Mouse (Mus musculus) MEL (cell line): ENCODE data around the gene Ube2z. TPM values are rescaled to one million over a fixed set of nuclear protein-coding genes. Genes with fewer than 3 reads are reported as not detected.
A peak's percentile ranks its signal among the peaks of the same experiment; 100 is the strongest.
"Not testable (repeated sequence)": the region's sequence is repeated elsewhere in the genome, so short reads cannot be mapped to it uniquely, and the experiment has no call there.

ENCODE experiments used
- DNase-seq: peaks from one replicate; pipeline ENCODE4 v3.0.0; 2011; ENCODE audit warnings: low read depth, low spot score
- H3K27ac ChIP-seq: 2 replicates; pipeline ENCODE4 v1.5.1; 2012; ENCODE audit warnings: low read depth, mild to moderate bottlenecking, control low read depth, low read length, moderate library complexity; ENCODE audit not compliant: control insufficient read depth
- H3K27me3 ChIP-seq, 2 experiments: fragments of 150-350 bp in 1 of 2; sonication (generic) in 1 of 2; 2 replicates each; pipeline ENCODE4 v1.6.1; 2012; ENCODE audit warnings: low read length in 2 of 2, mild to moderate bottlenecking in 2 of 2, improper control_type of control experiment in 1 of 2, moderate library complexity in 1 of 2; ENCODE audit not compliant: insufficient read depth in 2 of 2, control insufficient read depth in 1 of 2
- H3K36me3 ChIP-seq, 2 experiments: 2 replicates each; pipeline ENCODE4 v1.6.1; 2012 to 2014; ENCODE audit warnings: low read length in 2 of 2, improper control_type of control experiment in 1 of 2, inconsistent platforms in 1 of 2, mild to moderate bottlenecking in 1 of 2; ENCODE audit not compliant: insufficient read depth in 2 of 2, control insufficient read depth in 1 of 2
- H3K4me1 ChIP-seq, 2 experiments: fragments of 150-350 bp in 1 of 2; sonication (generic) in 1 of 2; 2 replicates each; pipeline ENCODE4 v1.6.1; 2012; ENCODE audit warnings: low read length in 2 of 2, improper control_type of control experiment in 1 of 2, mild to moderate bottlenecking in 1 of 2; ENCODE audit not compliant: insufficient read depth in 2 of 2, control insufficient read depth in 1 of 2
- H3K4me3 ChIP-seq, 2 experiments: fragments of 150-350 bp in 1 of 2; sonication (generic) in 1 of 2; 2 replicates each; pipeline ENCODE4 v1.5.1; 2012; ENCODE audit warnings: low read depth in 2 of 2, low read length in 2 of 2, mild to moderate bottlenecking in 2 of 2, moderate library complexity in 2 of 2, control low read depth in 1 of 2, improper control_type of control experiment in 1 of 2; ENCODE audit not compliant: control insufficient read depth in 1 of 2, insufficient read depth in 1 of 2
- H3K79me2 ChIP-seq: 2 replicates; pipeline ENCODE4 v1.6.1; 2012; ENCODE audit warnings: mild to moderate bottlenecking, low read length, moderate library complexity; ENCODE audit not compliant: control insufficient read depth, poor library complexity, insufficient read depth
- H3K9ac ChIP-seq: 2 replicates; pipeline ENCODE4 v1.6.1; 2012; ENCODE audit warnings: low read depth, mild to moderate bottlenecking, control low read depth, low read length, moderate library complexity; ENCODE audit not compliant: control insufficient read depth, poor library complexity, severe bottlenecking
- H3K9me3 ChIP-seq: fragments of 150-350 bp; sonication (generic); replicated peaks from 2 replicates; pipeline ENCODE4 v1.6.1; 2012; ENCODE audit warnings: mild to moderate bottlenecking, low read length, improper control_type of control experiment, moderate library complexity; ENCODE audit not compliant: insufficient read depth
- CHD1 ChIP-seq: IDR thresholded peaks from 2 replicates; pipeline ENCODE4 v1.6.1; 2012; ENCODE audit warnings: low read depth, mild to moderate bottlenecking, inconsistent platforms, low read length, improper control_type of control experiment
- CHD2 ChIP-seq: IDR thresholded peaks from 2 replicates; pipeline ENCODE4 v1.6.1; 2011; ENCODE audit warnings: low read length, improper control_type of control experiment
- CTCF ChIP-seq, 3 experiments: IDR thresholded peaks in 2 of 3; conservative IDR thresholded peaks in 1 of 3; 2 replicates each; pipeline ENCODE4 v1.5.1; 2011 to 2012; ENCODE audit warnings: low read length in 3 of 3, low read depth in 2 of 3, mild to moderate bottlenecking in 2 of 3, improper control_type of control experiment in 1 of 3, inconsistent platforms in 1 of 3, mixed read lengths in 1 of 3, moderate library complexity in 1 of 3; ENCODE audit not compliant: control insufficient read depth in 1 of 3, insufficient read depth in 1 of 3, poor library complexity in 1 of 3, severe bottlenecking in 1 of 3
- EP300 ChIP-seq, 2 experiments: IDR thresholded peaks; 2 replicates each; pipeline ENCODE4 v1.6.1; 2011; ENCODE audit warnings: improper control_type of control experiment in 2 of 2, low read length in 2 of 2, low read depth in 1 of 2, mild to moderate bottlenecking in 1 of 2
- GABPA ChIP-seq: IDR thresholded peaks from 2 replicates; pipeline ENCODE4 v1.6.1; 2012; ENCODE audit warnings: low read depth, mild to moderate bottlenecking, inconsistent platforms, low read length, improper control_type of control experiment, moderate library complexity
- KAT2A ChIP-seq: conservative IDR thresholded peaks from 2 replicates; pipeline ENCODE4 v1.6.1; 2012; ENCODE audit warnings: low read depth, low read length, improper control_type of control experiment, inconsistent platforms
- MAX ChIP-seq: IDR thresholded peaks from 2 replicates; pipeline ENCODE4 v1.6.1; 2011; ENCODE audit warnings: low read length, improper control_type of control experiment
- MAZ ChIP-seq: IDR thresholded peaks from 2 replicates; pipeline ENCODE4 v1.6.1; 2012; ENCODE audit warnings: low read depth, mild to moderate bottlenecking, inconsistent platforms, low read length, improper control_type of control experiment
- MXI1 ChIP-seq: IDR thresholded peaks from 2 replicates; pipeline ENCODE4 v1.6.1; 2011; ENCODE audit warnings: mild to moderate bottlenecking, low read depth, low read length, improper control_type of control experiment
- MYC ChIP-seq: IDR thresholded peaks from 2 replicates; pipeline ENCODE4 v1.6.1; 2011; ENCODE audit warnings: low read depth, mild to moderate bottlenecking, low read length, improper control_type of control experiment, moderate library complexity
- NELFE ChIP-seq: IDR thresholded peaks from 2 replicates; pipeline ENCODE4 v1.6.1; 2011; ENCODE audit warnings: low read depth, low read length, improper control_type of control experiment
- NRF1 ChIP-seq: IDR thresholded peaks from 2 replicates; pipeline ENCODE4 v1.6.1; 2014; ENCODE audit warnings: low read depth, mild to moderate bottlenecking, inconsistent platforms, low read length, improper control_type of control experiment, moderate library complexity; ENCODE audit not compliant: poor library complexity, insufficient read depth, severe bottlenecking
- POLR2A ChIP-seq, 2 experiments: IDR thresholded peaks; 2 replicates each; pipeline ENCODE4 v1.6.1; 2011 to 2012; ENCODE audit warnings: low read length in 2 of 2, mild to moderate bottlenecking in 2 of 2, control low read depth in 1 of 2, improper control_type of control experiment in 1 of 2, low read depth in 1 of 2, moderate library complexity in 1 of 2; ENCODE audit not compliant: control insufficient read depth in 1 of 2, insufficient read depth in 1 of 2, poor library complexity in 1 of 2
- POLR2AphosphoS5 ChIP-seq: IDR thresholded peaks from 2 replicates; pipeline ENCODE4 v1.6.1; 2012; ENCODE audit warnings: low read depth, borderline replicate concordance, mild to moderate bottlenecking, inconsistent platforms, low read length, moderate library complexity, mixed read lengths
- RAD21 ChIP-seq: IDR thresholded peaks from 2 replicates; pipeline ENCODE4 v1.6.1; 2011; ENCODE audit warnings: mild to moderate bottlenecking, low read depth, low read length, improper control_type of control experiment
- SMC3 ChIP-seq: IDR thresholded peaks from 2 replicates; pipeline ENCODE4 v1.6.1; 2011; ENCODE audit warnings: low read depth, low read length, improper control_type of control experiment
- TBP ChIP-seq: IDR thresholded peaks from 2 replicates; pipeline ENCODE4 v1.8.0; 2011; ENCODE audit warnings: low read depth, low read length, improper control_type of control experiment
- TCF12 ChIP-seq: IDR thresholded peaks from 2 replicates; pipeline ENCODE4 v1.6.1; 2014; ENCODE audit warnings: low read depth, mild to moderate bottlenecking, inconsistent platforms, low read length, improper control_type of control experiment, moderate library complexity
- USF2 ChIP-seq, 2 experiments: IDR thresholded peaks; 2 replicates each; pipeline ENCODE4 v1.6.1; 2011 to 2012; ENCODE audit warnings: improper control_type of control experiment in 2 of 2, low read length in 2 of 2, borderline replicate concordance in 1 of 2, inconsistent platforms in 1 of 2, low read depth in 1 of 2, mild to moderate bottlenecking in 1 of 2; ENCODE audit not compliant: insufficient read depth in 1 of 2
- ZC3H11A ChIP-seq: IDR thresholded peaks from 2 replicates; pipeline ENCODE4 v1.6.1; 2012; ENCODE audit warnings: low read depth, mild to moderate bottlenecking, inconsistent platforms, low read length, improper control_type of control experiment
- ZNF384 ChIP-seq: IDR thresholded peaks from 2 replicates; pipeline ENCODE4 v1.6.1; 2012; ENCODE audit warnings: low read depth, mild to moderate bottlenecking, inconsistent platforms, low read length, improper control_type of control experiment
- polyA plus RNA-seq, 2 experiments: library from polyadenylated mRNA; stranded (reverse) in 1 of 2; unstranded in 1 of 2; fragments of >175 nt in 1 of 2; fragments of >200 nt in 1 of 2; gene quantifications; 2 replicates each; pipeline versions ENCODE4 v1.2.1 to v1.2.4; 2012; ENCODE audit warnings: low replicate concordance in 2 of 2, low read depth in 1 of 2; ENCODE audit not compliant: insufficient read length in 2 of 2, insufficient read depth in 1 of 2, missing spikeins in 1 of 2
- total RNA-seq: library from RNA; depleted of rRNA; stranded (reverse); fragments of 300-350 nt; gene quantifications from 2 replicates; pipeline ENCODE4 v1.2.3, GENCODE M21; 2012

The Ube2z gene
- total and polyA plus RNA-seq, 3 experiments: 56.8 to 58.5 TPM; not detected in 1

DNA sequence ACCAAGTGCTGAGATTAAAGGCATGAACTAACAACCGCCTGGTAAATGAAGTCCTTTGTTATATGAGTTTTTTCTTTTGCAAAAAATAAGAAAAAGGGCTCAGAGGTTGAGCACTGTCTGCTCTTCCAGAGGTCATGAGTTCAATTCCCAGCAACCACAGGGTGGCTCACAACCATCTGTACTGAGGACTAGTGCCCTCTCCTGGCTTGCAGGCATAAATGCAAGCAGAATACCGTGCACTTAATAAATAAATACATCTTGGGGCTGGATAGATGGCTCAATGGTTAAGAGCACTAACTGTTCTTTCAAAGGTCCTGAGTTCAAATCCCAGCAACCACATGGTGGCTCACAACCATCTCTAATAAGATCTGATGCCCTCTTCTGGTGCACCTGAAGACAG lies 45.8 kb upstream of the Ube2z start:
- H3K4me3 ChIP-seq, H3K4me1 ChIP-seq, H3K9ac ChIP-seq, H3K79me2 ChIP-seq, H3K27ac ChIP-seq, H3K36me3 ChIP-seq, H3K9me3 ChIP-seq: not testable (repeated sequence)
- TF ChIP-seq CTCF (IDR thresholded peaks at IDR 0.05 in 2 of 3, conservative IDR thresholded peaks at IDR 0.05 in 1 of 3; ENCODE audit: control insufficient read depth in 1 of 3, insufficient read depth in 1 of 3, low read depth in 2 of 3, low read length in 3 of 3, poor library complexity in 1 of 3, severe bottlenecking in 1 of 3) (peak; percentile 32 to 56 (median 40); a peak in 5 of 6 replicates), SMC3 (peak; percentile 55)
- DNase-seq: peak; percentile 45
- H3K27me3 ChIP-seq: peaks cover 4 to 20% of the 10 kb centered on the region in 2 experiments

DNA sequence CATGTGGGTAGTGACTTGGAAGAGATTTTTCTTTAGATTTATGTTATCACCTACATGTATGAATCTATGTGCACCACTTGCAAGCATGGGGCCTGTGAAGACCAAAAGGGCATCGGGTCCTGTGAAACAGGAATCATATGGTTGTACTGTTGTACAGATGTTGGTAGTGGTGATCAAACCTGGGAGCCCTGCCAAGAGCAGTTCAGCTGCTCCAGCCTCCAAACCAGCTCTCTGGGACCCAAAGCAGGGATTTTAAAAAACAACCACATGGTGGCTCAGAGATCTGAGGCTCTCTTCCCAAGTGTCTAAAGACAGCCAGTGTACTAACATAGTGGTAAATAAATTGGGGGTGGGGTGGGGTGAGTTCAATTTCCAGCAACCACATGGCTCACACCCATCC lies 43.2 kb upstream of the Ube2z start:
- Histone ChIP-seq H3K79me2 (no peaks in the 10 kb centered on the region), H3K36me3 (no peaks in the 10 kb centered on the region), H3K4me3 (no peak overlapping the region), H3K27me3 (peaks cover 6 to 22% of the 10 kb centered on the region in 2 experiments), H3K4me1 (no peaks in the 10 kb centered on the region), H3K9ac (no peak overlapping the region), H3K9me3 (no peaks in the 10 kb centered on the region), H3K27ac (no peak overlapping the region)
- no peak for DNase-seq
- TF ChIP-seq NRF1 (no peak), NELFE (no peak), MXI1 (no peak), GABPA (no peak), POLR2AphosphoS5 (no peak), EP300 (IDR thresholded peaks at IDR 0.05; ENCODE audit: low read depth in 1 of 2, low read length in 2 of 2) (no peak), ZC3H11A (no peak), MAX (no peak), CHD1 (no peak), CHD2 (no peak), TBP (no peak), ZNF384 (no peak), USF2 (IDR thresholded peaks at IDR 0.05; ENCODE audit: borderline replicate concordance in 1 of 2, insufficient read depth in 1 of 2, low read depth in 1 of 2, low read length in 2 of 2) (no peak), POLR2A (IDR thresholded peaks at IDR 0.05; ENCODE audit: control insufficient read depth in 1 of 2, insufficient read depth in 1 of 2, low read depth in 1 of 2, low read length in 2 of 2, poor library complexity in 1 of 2) (no peak), RAD21 (no peak), MAZ (no peak), MYC (no peak), KAT2A (no peak), TCF12 (no peak)
